Mouse (Mus musculus) bone marrow macrophage, adult 2 months (primary cell): ENCODE measurements around the gene Nkd1.

Experiments used
- CTCF ChIP-seq: IDR thresholded peaks from 2 replicates; pipeline ENCODE4 v1.5.1; 2012; ENCODE audit warnings: low read depth, mild to moderate bottlenecking, low read length, moderate library complexity
- POLR2A ChIP-seq: IDR thresholded peaks from 2 replicates; pipeline ENCODE4 v1.6.1; 2012; ENCODE audit warnings: mild to moderate bottlenecking, low read depth, low read length, borderline replicate concordance

- TF ChIP-seq CTCF (no peak), POLR2A (no peak)
Measured at GRCm38 (mm10) chr8:88511061-88511460, 10.1 kb upstream of the Nkd1 start.
